Mouse (Mus musculus): Measurements from ENCODE around the gene Cgref1. TPM values are rescaled to one million over a fixed set of nuclear protein-coding genes. Genes with fewer than 3 reads are reported as not detected.

Cgref1 gene
- polyA plus RNA-seq, 1 experiment from 2014 or later: 3.7 TPM

- WGBS: 89% methylated on average over 4 of the region's 4 CpGs
- Histone ChIP-seq H3K4me3 (ENCODE audit: low read depth, low read length) (no peak overlapping the region), H3K27me3 (ENCODE audit: control insufficient read depth, insufficient read depth, low read length) (no peaks in the 10 kb centered on the region), H3K4me2 (ENCODE audit: low read depth, low read length) (no peak overlapping the region), H3K9ac (replicated peaks; ENCODE audit: low read length) (no peak overlapping the region), H3K4me1 (ENCODE audit: control insufficient read depth, insufficient read depth, low read length) (no peaks in the 10 kb centered on the region), H3K36me3 (replicated peaks; ENCODE audit: control insufficient read depth, insufficient read depth, low read depth, low read length) (no peaks in the 10 kb centered on the region), H3K27ac (replicated peaks; ENCODE audit: low read depth, low read length) (no peak overlapping the region), H3K9me3 (replicated peaks; ENCODE audit: control insufficient read depth, low read length) (no peaks in the 10 kb centered on the region)
- ATAC-seq (replicated peaks; ENCODE audit: insufficient number of reproducible peaks, low FRiP score, low TSS enrichment, low read depth) (no peak), DNase-seq (ENCODE audit: low spot score) (no peak)
Measured at GRCm38 (mm10) chr5:30966189-30966588, 20.8 kb upstream of the Cgref1 start.

DNA sequence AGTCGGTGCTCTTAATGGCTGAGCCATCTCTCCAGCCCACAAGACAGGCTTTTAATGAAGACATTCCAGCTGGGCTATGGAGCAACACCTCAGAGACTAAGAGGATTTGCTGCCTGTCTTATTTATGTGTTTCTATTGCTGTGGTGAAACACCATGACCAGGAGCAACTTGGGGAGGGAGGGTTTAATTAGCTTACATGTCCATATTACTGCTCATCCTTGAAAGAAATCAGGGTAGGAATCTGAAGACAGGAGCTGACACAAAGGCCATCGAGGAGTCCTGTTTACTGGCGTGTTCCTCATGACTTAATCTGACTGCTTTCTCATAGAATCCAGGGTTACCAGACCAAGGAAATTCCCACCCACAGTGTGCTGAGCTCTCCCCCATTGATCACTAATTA, 18.5 kb upstream of the Cgref1 start:
- Histone ChIP-seq H3K36me3 (replicated peaks; ENCODE audit: control insufficient read depth, insufficient read depth, low read depth, low read length) (no peaks in the 10 kb centered on the region), H3K4me2 (ENCODE audit: low read depth, low read length) (no peak overlapping the region), H3K27me3 (ENCODE audit: control insufficient read depth, insufficient read depth, low read length) (no peaks in the 10 kb centered on the region), H3K9ac (replicated peaks; ENCODE audit: low read length) (no peak overlapping the region), H3K4me3 (ENCODE audit: low read depth, low read length) (no peak overlapping the region), H3K9me3 (replicated peaks; ENCODE audit: control insufficient read depth, low read length) (no peaks in the 10 kb centered on the region), H3K4me1 (ENCODE audit: control insufficient read depth, insufficient read depth, low read length) (peaks cover 3% of the 10 kb centered on the region; the same call in 1 of the 2 replicates), H3K27ac (replicated peaks; ENCODE audit: low read depth, low read length) (no peak overlapping the region)
- no peak for DNase-seq (ENCODE audit: low spot score)
- no peak for ATAC-seq (replicated peaks; ENCODE audit: insufficient number of reproducible peaks, low FRiP score, low TSS enrichment, low read depth)
- 83% methylated on average over 3 of the region's 3 CpGs for WGBS

DNA sequence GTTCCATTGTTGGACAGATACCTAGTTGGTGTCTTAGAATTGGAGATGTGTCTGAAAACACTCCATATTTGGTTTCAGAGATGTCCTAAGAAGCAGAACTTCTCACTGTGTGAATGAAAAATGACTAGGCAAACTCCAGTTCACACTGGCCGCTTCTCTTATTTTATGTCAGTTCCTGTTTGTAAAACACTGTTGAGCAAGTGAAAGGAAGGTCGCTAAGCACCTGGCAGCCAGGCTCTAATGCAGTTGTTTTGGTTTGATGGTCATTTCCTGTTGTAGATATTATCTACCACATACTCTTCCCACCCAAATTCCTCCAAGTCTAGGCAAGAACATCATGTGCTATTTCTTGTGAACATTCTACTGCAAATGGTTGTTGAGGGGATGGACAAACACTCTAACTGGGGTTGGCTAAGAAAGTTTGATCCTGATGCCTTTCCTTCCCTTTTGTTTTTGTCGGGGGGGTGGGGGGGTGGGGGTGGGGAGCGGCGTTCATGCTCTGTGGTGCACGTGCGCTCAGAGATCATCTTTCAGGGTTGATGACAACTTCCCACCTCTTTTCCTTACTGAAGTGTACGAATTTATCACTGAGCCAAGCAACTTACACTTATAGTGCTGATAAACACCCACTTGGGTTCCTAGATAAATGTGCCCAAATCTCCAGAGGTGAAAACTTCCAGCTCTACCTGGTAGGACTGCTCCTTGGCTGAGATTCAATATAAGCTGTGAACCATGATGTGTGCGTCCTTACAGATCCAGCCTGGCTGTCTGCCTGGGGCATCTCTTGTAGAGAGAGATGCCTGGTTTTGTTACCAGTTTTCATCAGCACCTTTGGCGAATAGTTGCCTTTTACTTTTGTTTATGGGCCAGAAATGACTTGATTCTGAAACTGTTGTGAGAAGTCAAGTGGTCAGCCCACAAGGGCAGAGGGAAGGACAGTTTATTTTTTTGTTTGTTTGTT, 16.4 kb upstream of the Cgref1 start:
- Histone ChIP-seq H3K9me3 (replicated peaks; ENCODE audit: control insufficient read depth, low read length) (no peaks in the 10 kb centered on the region), H3K36me3 (replicated peaks; ENCODE audit: control insufficient read depth, insufficient read depth, low read depth, low read length) (no peaks in the 10 kb centered on the region; the same call in 1 of the 2 replicates), H3K27me3 (ENCODE audit: control insufficient read depth, insufficient read depth, low read length) (no peaks in the 10 kb centered on the region), H3K4me1 (ENCODE audit: control insufficient read depth, insufficient read depth, low read length) (peaks cover 8% of the 10 kb centered on the region), H3K27ac (replicated peaks; ENCODE audit: low read depth, low read length) (no peak overlapping the region), H3K4me2 (ENCODE audit: low read depth, low read length) (no peak overlapping the region), H3K4me3 (ENCODE audit: low read depth, low read length) (no peak overlapping the region), H3K9ac (replicated peaks; ENCODE audit: low read length) (no peak overlapping the region)
- DNase-seq (ENCODE audit: low spot score) (no peak), ATAC-seq (replicated peaks; ENCODE audit: insufficient number of reproducible peaks, low FRiP score, low TSS enrichment, low read depth) (no peak)
- WGBS: 84% methylated on average over 10 of the region's 10 CpGs

GRCm38 (mm10) chr5:30960814-30961213, 15.4 kb upstream of the Cgref1 start:
- DNase-seq (ENCODE audit: low spot score): no peak
- no peak for ATAC-seq (replicated peaks; ENCODE audit: insufficient number of reproducible peaks, low FRiP score, low TSS enrichment, low read depth)
- WGBS: 90% methylated on average over 2 of the region's 2 CpGs
- Histone ChIP-seq H3K4me3 (ENCODE audit: low read depth, low read length) (peak overlapping the region; percentile 81), H3K27me3 (ENCODE audit: control insufficient read depth, insufficient read depth, low read length) (no peaks in the 10 kb centered on the region), H3K36me3 (replicated peaks; ENCODE audit: control insufficient read depth, insufficient read depth, low read depth, low read length) (no peaks in the 10 kb centered on the region; the same call in 1 of the 2 replicates), H3K9ac (replicated peaks; ENCODE audit: low read length) (no peak overlapping the region; the same call in 1 of the 2 replicates), H3K4me1 (ENCODE audit: control insufficient read depth, insufficient read depth, low read length) (peaks cover 8% of the 10 kb centered on the region), H3K9me3 (replicated peaks; ENCODE audit: control insufficient read depth, low read length) (no peaks in the 10 kb centered on the region), H3K4me2 (ENCODE audit: low read depth, low read length) (peak overlapping the region; percentile 43), H3K27ac (replicated peaks; ENCODE audit: low read depth, low read length) (no peak overlapping the region)

- WGBS: 0% methylated on average over 56 of the region's 56 CpGs
- Histone ChIP-seq H3K27ac (replicated peaks; ENCODE audit: low read depth, low read length) (peak within 1 kb of the TSS; percentile 67), H3K4me3 (ENCODE audit: low read depth, low read length) (peak within 1 kb of the TSS; percentile 81), H3K4me1 (ENCODE audit: control insufficient read depth, insufficient read depth, low read length) (peaks cover 8% of the 10 kb centered on the region), H3K27me3 (ENCODE audit: control insufficient read depth, insufficient read depth, low read length) (no peaks in the 10 kb centered on the region), H3K9me3 (replicated peaks; ENCODE audit: control insufficient read depth, low read length) (no peaks in the 10 kb centered on the region), H3K9ac (replicated peaks; ENCODE audit: low read length) (peak within 1 kb of the TSS; percentile 92), H3K36me3 (replicated peaks; ENCODE audit: control insufficient read depth, insufficient read depth, low read depth, low read length) (no peaks in the 10 kb centered on the region; the same call in 1 of the 2 replicates), H3K4me2 (ENCODE audit: low read depth, low read length) (peak within 1 kb of the TSS; percentile 64)
- ATAC-seq (replicated peaks; ENCODE audit: insufficient number of reproducible peaks, low FRiP score, low TSS enrichment, low read depth) (peak; percentile 95), DNase-seq (ENCODE audit: low spot score) (peak; percentile 99)
Measured at GRCm38 (mm10) chr5:30959966-30960501, 14.6 kb upstream of the Cgref1 start, which contains the start of gene Preb. Gene Preb (minus strand): TSS chr5:30960361.

DNA sequence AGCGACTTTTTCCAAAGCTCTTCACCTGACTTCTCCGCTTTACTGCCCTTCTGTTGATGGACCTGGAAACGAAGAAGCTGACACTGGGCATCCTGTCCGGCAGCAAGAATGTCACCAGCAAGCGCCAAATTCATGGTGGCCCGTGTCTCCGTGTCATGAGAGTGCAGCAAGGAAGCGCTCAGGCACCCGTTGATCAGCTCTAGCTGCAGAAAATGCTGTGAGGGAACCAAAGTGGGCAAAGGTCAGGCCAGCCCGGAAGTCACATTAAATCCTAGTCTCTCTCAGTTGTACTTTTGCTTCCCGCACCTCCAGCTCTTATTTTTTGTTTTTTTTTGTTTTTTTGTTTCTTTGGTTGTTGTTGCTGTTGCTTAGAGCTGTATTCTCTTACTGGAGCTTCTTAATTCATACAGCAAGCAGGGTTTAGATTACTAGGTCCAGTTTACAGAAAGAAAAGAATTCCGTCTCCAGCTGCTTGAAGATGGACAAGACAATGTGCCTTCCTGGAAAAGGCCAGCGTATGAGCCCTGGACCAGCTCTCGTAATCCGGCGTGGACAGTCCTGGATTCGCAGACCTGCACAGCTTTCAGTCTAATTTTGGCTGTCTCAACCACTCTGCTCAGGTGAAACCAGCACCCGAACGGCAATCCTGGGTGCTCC, 13.9 kb upstream of the Cgref1 start:
- 31% methylated on average over 19 of the region's 19 CpGs for WGBS
- Histone ChIP-seq H3K27ac (replicated peaks; ENCODE audit: low read depth, low read length) (peak overlapping the region; percentile 67), H3K27me3 (ENCODE audit: control insufficient read depth, insufficient read depth, low read length) (no peaks in the 10 kb centered on the region)

DNA sequence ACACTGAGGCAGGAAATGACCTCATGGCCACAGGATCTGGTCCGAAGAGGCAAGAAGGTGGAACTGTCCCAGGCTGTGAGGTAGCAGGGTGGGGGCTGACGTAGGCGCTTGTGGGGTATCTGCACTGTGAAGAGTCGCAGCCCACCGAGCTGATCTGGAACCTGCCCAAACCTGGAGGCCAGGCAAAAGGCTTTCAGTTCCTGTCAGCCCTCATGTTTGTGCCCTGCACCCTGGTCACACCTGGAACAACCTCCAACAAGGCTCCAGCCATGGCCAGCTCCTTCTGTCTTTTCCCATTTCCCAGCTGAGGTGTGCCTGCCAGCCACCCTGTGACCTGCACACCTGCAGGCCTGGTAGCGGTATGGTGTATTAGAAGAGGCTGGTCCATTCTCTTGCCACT, 12.5 kb upstream of the Cgref1 start:
- DNase-seq (ENCODE audit: low spot score): no peak
- no peaks in the 10 kb centered on the region for H3K27me3 ChIP-seq (ENCODE audit: control insufficient read depth, insufficient read depth, low read length)
- H3K4me3 ChIP-seq (ENCODE audit: low read depth, low read length): no peak overlapping the region
- H3K9me3 ChIP-seq (replicated peaks; ENCODE audit: control insufficient read depth, low read length): no peaks in the 10 kb centered on the region
- no peak overlapping the region for H3K4me2 ChIP-seq (ENCODE audit: low read depth, low read length)
- peaks cover 4% of the 10 kb centered on the region for H3K36me3 ChIP-seq (replicated peaks; ENCODE audit: control insufficient read depth, insufficient read depth, low read depth, low read length)
- no peak for ATAC-seq (replicated peaks; ENCODE audit: insufficient number of reproducible peaks, low FRiP score, low TSS enrichment, low read depth)
- peaks cover 8% of the 10 kb centered on the region for H3K4me1 ChIP-seq (ENCODE audit: control insufficient read depth, insufficient read depth, low read length)
- H3K9ac ChIP-seq (replicated peaks; ENCODE audit: low read length): no peak overlapping the region
- 94% methylated on average over 6 of the region's 6 CpGs for WGBS
- no peak overlapping the region for H3K27ac ChIP-seq (replicated peaks; ENCODE audit: low read depth, low read length)

More for the DNA sequence above, 13.9 kb upstream of the Cgref1 start:
- DNase-seq (ENCODE audit: low spot score) (no peak), ATAC-seq (replicated peaks; ENCODE audit: insufficient number of reproducible peaks, low FRiP score, low TSS enrichment, low read depth) (no peak)
- no peaks in the 10 kb centered on the region for H3K9me3 ChIP-seq (replicated peaks; ENCODE audit: control insufficient read depth, low read length)
- H3K4me1 ChIP-seq (ENCODE audit: control insufficient read depth, insufficient read depth, low read length): peaks cover 8% of the 10 kb centered on the region
- peak overlapping the region; percentile 81 for H3K4me3 ChIP-seq (ENCODE audit: low read depth, low read length)
- peak overlapping the region; percentile 64 for H3K4me2 ChIP-seq (ENCODE audit: low read depth, low read length)
- peaks cover 4% of the 10 kb centered on the region for H3K36me3 ChIP-seq (replicated peaks; ENCODE audit: control insufficient read depth, insufficient read depth, low read depth, low read length)
- H3K9ac ChIP-seq (replicated peaks; ENCODE audit: low read length): peak overlapping the region; percentile 92
